Mouse (Mus musculus) hindbrain, embryonic 16.5 days (tissue): ENCODE data around the gene Ccdc87. TPM values are rescaled to one million over a fixed set of nuclear protein-coding genes. Genes with fewer than 3 reads are reported as not detected.

Experiments used
- ATAC-seq: fragments of 200-750 bp; cut with Nextera tagmentation; 2 replicates; pipeline ENCODE4 v1.8.0; 2017; ENCODE audit warnings: moderate TSS enrichment, moderate library complexity
- H3K27ac ChIP-seq: fragments of 300-500 bp; sonication (generic); 2 replicates; pipeline ENCODE4 v1.5.1; 2014; ENCODE audit warnings: low read depth, mild to moderate bottlenecking, control low read depth, low read length, moderate library complexity
- H3K27me3 ChIP-seq: fragments of 300-500 bp; sonication (generic); replicated peaks from 2 replicates; pipeline ENCODE4 v1.6.1; 2014; ENCODE audit warnings: low read length; ENCODE audit not compliant: control insufficient read depth, insufficient read depth
- H3K36me3 ChIP-seq: fragments of 300-500 bp; sonication (generic); 2 replicates; pipeline ENCODE4 v1.6.1; 2014; ENCODE audit warnings: mild to moderate bottlenecking, low read length, moderate library complexity, mixed read lengths; ENCODE audit not compliant: control insufficient read depth, insufficient read depth
- H3K4me1 ChIP-seq: fragments of 300-500 bp; sonication (generic); 2 replicates; pipeline ENCODE4 v1.6.1; 2014; ENCODE audit warnings: low read depth, low read length; ENCODE audit not compliant: control insufficient read depth, insufficient read depth
- H3K4me2 ChIP-seq: fragments of 300-500 bp; sonication (generic); 2 replicates; pipeline ENCODE4 v1.6.1; 2014; ENCODE audit warnings: mild to moderate bottlenecking, low read length, control low read depth, moderate library complexity
- H3K4me3 ChIP-seq: fragments of 300-500 bp; sonication (generic); 2 replicates; pipeline ENCODE4 v1.5.1; 2014; ENCODE audit warnings: mild to moderate bottlenecking, low read length, control low read depth, moderate library complexity
- H3K9ac ChIP-seq: fragments of 300-500 bp; sonication (generic); 2 replicates; pipeline ENCODE4 v1.6.1; 2014; ENCODE audit warnings: low read depth, mild to moderate bottlenecking, control low read depth, low read length, moderate library complexity
- H3K9me3 ChIP-seq: fragments of 300-500 bp; sonication (generic); 2 replicates; pipeline ENCODE4 v1.6.1; 2014; ENCODE audit warnings: mild to moderate bottlenecking, low read length, moderate library complexity; ENCODE audit not compliant: control insufficient read depth
- WGBS: fragments of 180-500 bp; shearing (Covaris S2); extraction: QIAGEN DNeasy Blood & Tissue Kit; methylation state at CpG from one replicate; pipeline ENCODE4 v1.1.7; 2014; 5-methylcytosine and 5-hydroxymethylcytosine counted together
- polyA plus RNA-seq: library from polyadenylated mRNA; unstranded; fragments of >200 nt; fragmentation: Nextera tagmentation; extraction: Ambion mirVana; gene quantifications from 2 replicates; pipeline ENCODE4 v1.2.1, GENCODE M21; 2015

Ccdc87 gene
- polyA plus RNA-seq, 1 experiment from 2014 or later: 0.74 TPM

- Histone ChIP-seq H3K27me3 (no peaks in the 10 kb centered on the region), H3K4me2 (no peak overlapping the region), H3K27ac (no peak overlapping the region), H3K36me3 (0 out of 2 replicates have a peak, but pooled peaks cover 3% of the 10 kb centered on the region), H3K9ac (no peak overlapping the region), H3K9me3 (no peaks in the 10 kb centered on the region), H3K4me3 (no peak overlapping the region), H3K4me1 (no peaks in the 10 kb centered on the region)
- WGBS: 62% methylated on average over 7 of the region's 7 CpGs
- ATAC-seq: peak; percentile 48; the same call in 1 of the 2 replicates
Measured at GRCm38 (mm10) chr19:4829156-4829555, 10.0 kb upstream of the Ccdc87 start.

DNA sequence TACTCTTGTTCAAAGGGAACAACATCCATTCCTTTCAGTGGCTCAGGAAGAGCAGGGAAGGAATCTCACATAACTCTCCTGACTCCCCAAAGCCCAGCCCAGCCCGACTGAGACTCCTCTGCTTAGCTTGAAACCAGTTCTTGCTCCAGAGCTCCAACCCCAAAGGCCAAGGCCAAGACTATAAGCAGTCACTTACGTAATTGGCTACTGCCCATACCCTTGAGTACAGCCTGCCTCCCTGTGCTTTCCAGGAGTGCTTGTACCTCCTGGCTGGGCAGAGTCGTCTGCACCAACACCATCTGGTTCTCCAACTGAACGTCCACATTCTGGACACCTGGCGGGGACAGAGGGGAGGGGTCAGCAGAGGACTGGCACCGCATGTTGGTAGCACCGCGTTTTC lies 5.2 kb upstream of the Ccdc87 start:
- Histone ChIP-seq H3K9me3 (no peaks in the 10 kb centered on the region), H3K27ac (no peak overlapping the region), H3K9ac (no peak overlapping the region), H3K4me2 (no peak overlapping the region), H3K4me1 (peaks cover 9% of the 10 kb centered on the region), H3K27me3 (no peaks in the 10 kb centered on the region), H3K4me3 (no peak overlapping the region), H3K36me3 (0 out of 2 replicates have a peak, but pooled peaks cover 3% of the 10 kb centered on the region)
- no peak for ATAC-seq
- WGBS: 92% methylated on average over 8 of the region's 8 CpGs

GRCm38 (mm10) chr19:4836096-4836495 lies 3.1 kb upstream of the Ccdc87 start:
- no peak overlapping the region for H3K4me2 ChIP-seq
- no peak overlapping the region for H3K9ac ChIP-seq
- H3K9me3 ChIP-seq: no peaks in the 10 kb centered on the region
- H3K36me3 ChIP-seq: 0 out of 2 replicates have a peak, but pooled peaks cover 3% of the 10 kb centered on the region
- 73% methylated on average over 2 of the region's 2 CpGs for WGBS
- no peak overlapping the region for H3K27ac ChIP-seq
- peaks cover 8% of the 10 kb centered on the region for H3K27me3 ChIP-seq
- no peak overlapping the region for H3K4me3 ChIP-seq
- no peak for ATAC-seq
- peaks cover 14% of the 10 kb centered on the region for H3K4me1 ChIP-seq

GRCm38 (mm10) chr19:4837049-4837448 lies 2.1 kb upstream of the Ccdc87 start:
- ATAC-seq: no peak
- WGBS: 95% methylated on average over 6 of the region's 6 CpGs
- Histone ChIP-seq H3K4me2 (no peak overlapping the region), H3K27ac (no peak overlapping the region), H3K27me3 (peaks cover 17% of the 10 kb centered on the region), H3K9me3 (no peaks in the 10 kb centered on the region), H3K9ac (no peak overlapping the region), H3K4me1 (peaks cover 14% of the 10 kb centered on the region), H3K36me3 (0 out of 2 replicates have a peak, but pooled peaks cover 3% of the 10 kb centered on the region), H3K4me3 (no peak overlapping the region)

GRCm38 (mm10) chr19:4838526-4839140 lies 533 bp upstream of the Ccdc87 start:
- Histone ChIP-seq H3K4me3 (peak overlapping the region; percentile 69), H3K27ac (0 out of 2 replicates have a peak overlapping the region, but pooled peaks have one; percentile 24), H3K9ac (peak overlapping the region; percentile 68), H3K4me2 (peak overlapping the region; percentile 99), H3K9me3 (no peaks in the 10 kb centered on the region), H3K36me3 (no peaks in the 10 kb centered on the region), H3K4me1 (peaks cover 14% of the 10 kb centered on the region), H3K27me3 (peaks cover 19% of the 10 kb centered on the region)
- no peak; the same call in 1 of the 2 replicates for ATAC-seq
- WGBS: 35% methylated on average over 10 of the region's 10 CpGs

- WGBS: 85% methylated on average over 9 of the region's 9 CpGs
- no peak for ATAC-seq
- no peak overlapping the region for H3K27ac ChIP-seq
- H3K9me3 ChIP-seq: no peaks in the 10 kb centered on the region
- H3K4me1 ChIP-seq: peaks cover 14% of the 10 kb centered on the region
- H3K4me2 ChIP-seq: no peak overlapping the region
- H3K9ac ChIP-seq: no peak overlapping the region
- H3K4me3 ChIP-seq: no peak overlapping the region
- H3K36me3 ChIP-seq: no peaks in the 10 kb centered on the region
- peaks cover 20% of the 10 kb centered on the region for H3K27me3 ChIP-seq
Measured at GRCm38 (mm10) chr19:4840848-4841247, 1.7 kb downstream of the Ccdc87 start.

DNA sequence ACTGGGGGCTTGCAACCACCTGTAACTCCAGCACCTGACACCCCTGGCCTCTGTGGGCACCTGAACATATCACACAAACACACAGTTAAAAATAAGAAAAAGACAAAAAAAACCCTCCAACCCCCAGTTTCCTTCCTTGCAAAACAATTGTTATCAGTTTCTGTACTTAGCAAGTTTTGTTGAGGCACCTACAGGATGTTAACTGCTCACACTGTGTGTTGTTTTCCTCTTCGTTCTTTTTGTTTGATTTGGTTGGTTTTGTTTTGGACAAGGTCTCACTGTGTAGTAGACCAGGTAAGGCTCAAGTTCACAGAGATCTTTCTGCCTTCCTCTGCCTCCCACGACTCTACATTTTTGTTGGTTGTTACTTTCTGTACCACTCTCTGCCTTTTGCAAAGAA lies 3.4 kb downstream of the Ccdc87 start:
- WGBS: 70% methylated on average over 2 of the region's 2 CpGs
- no peak overlapping the region for H3K4me2 ChIP-seq
- no peak for ATAC-seq
- no peaks in the 10 kb centered on the region for H3K9me3 ChIP-seq
- H3K27ac ChIP-seq: no peak overlapping the region
- H3K4me3 ChIP-seq: no peak overlapping the region
- H3K27me3 ChIP-seq: peaks cover 21% of the 10 kb centered on the region
- no peaks in the 10 kb centered on the region for H3K36me3 ChIP-seq
- no peak overlapping the region for H3K9ac ChIP-seq
- H3K4me1 ChIP-seq: peaks cover 14% of the 10 kb centered on the region

DNA sequence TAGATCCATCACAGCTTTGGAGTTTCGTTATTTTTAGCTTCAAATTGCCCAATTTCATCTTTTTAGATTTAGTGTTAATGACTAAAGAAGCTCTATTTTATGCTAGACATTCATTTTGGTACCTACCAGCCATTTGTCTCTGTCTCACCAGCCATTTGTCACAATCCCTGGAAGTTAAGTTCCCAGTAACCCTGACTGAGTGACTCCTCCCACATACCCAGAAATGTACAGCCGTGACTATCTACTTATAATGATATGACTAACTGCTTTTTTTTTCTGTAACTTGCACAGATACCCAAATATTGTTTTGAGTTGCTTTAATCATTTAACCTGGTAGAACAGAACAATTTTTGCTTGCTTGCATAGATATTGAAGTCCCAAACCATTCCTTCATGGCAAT lies 6.7 kb downstream of the Ccdc87 start:
- 71% methylated on average over 2 of the region's 2 CpGs for WGBS
- no peak for ATAC-seq
- H3K4me1 ChIP-seq: no peaks in the 10 kb centered on the region

DNA sequence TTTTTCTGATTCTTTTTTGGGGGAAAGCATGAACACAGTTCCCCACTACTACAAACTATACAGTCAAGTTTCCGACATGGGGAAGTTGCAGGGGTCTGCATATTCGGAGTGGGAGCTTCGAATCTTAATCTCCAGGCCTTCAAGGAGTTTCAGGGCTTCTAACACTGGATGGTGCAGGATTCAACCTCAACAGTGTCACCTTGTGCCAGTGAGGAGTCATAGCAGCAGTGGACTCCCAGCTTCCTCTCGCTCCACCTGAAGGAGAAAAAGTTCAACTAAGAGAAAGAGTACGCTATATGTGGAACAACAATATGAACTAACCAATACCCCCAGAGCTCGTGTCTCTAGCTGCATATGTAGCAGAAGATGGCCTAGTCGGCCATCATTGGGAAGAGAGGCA lies 8.3 kb downstream of the Ccdc87 start:
- ATAC-seq: no peak
- H3K9ac ChIP-seq: no peak overlapping the region
- no peak overlapping the region for H3K27ac ChIP-seq
- no peaks in the 10 kb centered on the region for H3K9me3 ChIP-seq
- 40% methylated on average over 7 of the region's 7 CpGs for WGBS
- H3K27me3 ChIP-seq: peaks cover 2% of the 10 kb centered on the region; the same call in 1 of the 2 replicates
- no peaks in the 10 kb centered on the region for H3K36me3 ChIP-seq
- H3K4me2 ChIP-seq: no peak overlapping the region
- H3K4me1 ChIP-seq: no peaks in the 10 kb centered on the region
- H3K4me3 ChIP-seq: no peak overlapping the region

More for the DNA sequence above, 6.7 kb downstream of the Ccdc87 start:
- H3K36me3 ChIP-seq: no peaks in the 10 kb centered on the region
- no peaks in the 10 kb centered on the region for H3K9me3 ChIP-seq
- H3K27me3 ChIP-seq: peaks cover 15% of the 10 kb centered on the region
- H3K27ac ChIP-seq: no peak overlapping the region
- no peak overlapping the region for H3K4me3 ChIP-seq
- no peak overlapping the region for H3K9ac ChIP-seq
- no peak overlapping the region for H3K4me2 ChIP-seq
